Mouse (Mus musculus) limb, embryonic 11.5 days (tissue): ENCODE measurements around the gene Smap2. TPM values are rescaled to one million over a fixed set of nuclear protein-coding genes. Genes with fewer than 3 reads are reported as not detected.
A peak's percentile ranks its signal among the peaks of the same experiment; 100 is the strongest.

Experiments used
- ATAC-seq: fragments of 200-750 bp; cut with Nextera tagmentation; 2 replicates; pipeline ENCODE4 v1.8.0; 2017; ENCODE audit warnings: low read depth; ENCODE audit not compliant: insufficient number of reproducible peaks, low FRiP score, low TSS enrichment
- DNase-seq: peaks from one replicate; pipeline ENCODE4 v3.0.0-alpha.2; 2015; ENCODE audit warnings: low spot score
- H3K27ac ChIP-seq: fragments of 300-500 bp; sonication (generic); replicated peaks from 2 replicates; pipeline ENCODE4 v1.5.1; 2014; ENCODE audit warnings: low read depth, mild to moderate bottlenecking, low read length
- H3K27me3 ChIP-seq: fragments of 300-500 bp; sonication (generic); 2 replicates; pipeline ENCODE4 v1.6.1; 2014; ENCODE audit warnings: mild to moderate bottlenecking, low read length, mixed read lengths; ENCODE audit not compliant: control insufficient read depth, insufficient read depth
- H3K36me3 ChIP-seq: fragments of 300-500 bp; sonication (generic); 2 replicates; pipeline ENCODE4 v1.6.1; 2014; ENCODE audit warnings: mild to moderate bottlenecking, low read length, moderate library complexity, mixed read lengths; ENCODE audit not compliant: control insufficient read depth, insufficient read depth
- H3K4me1 ChIP-seq: fragments of 300-500 bp; sonication (generic); 2 replicates; pipeline ENCODE4 v1.6.1; 2014; ENCODE audit warnings: low read length, mixed read lengths; ENCODE audit not compliant: control insufficient read depth, insufficient read depth
- H3K4me2 ChIP-seq: fragments of 300-500 bp; sonication (generic); 2 replicates; pipeline ENCODE4 v1.6.1; 2014; ENCODE audit warnings: low read depth, mild to moderate bottlenecking, moderate library complexity; ENCODE audit not compliant: severe bottlenecking
- H3K4me3 ChIP-seq: fragments of 300-500 bp; sonication (generic); 2 replicates; pipeline ENCODE4 v1.5.1; 2014; ENCODE audit warnings: low read depth, low read length
- H3K9ac ChIP-seq: fragments of 300-500 bp; sonication (generic); 2 replicates; pipeline ENCODE4 v1.6.1; 2014; ENCODE audit warnings: mild to moderate bottlenecking, low read length
- H3K9me3 ChIP-seq: fragments of 300-500 bp; sonication (generic); 2 replicates; pipeline ENCODE4 v1.6.1; 2016; ENCODE audit warnings: low read length; ENCODE audit not compliant: control insufficient read depth
- WGBS: fragments of 180-500 bp; shearing (Covaris S2); extraction: QIAGEN DNeasy Blood & Tissue Kit; methylation state at CpG from one replicate; pipeline ENCODE4 v1.1.7; 2014; 5-methylcytosine and 5-hydroxymethylcytosine counted together
- microRNA-seq: library from miRNA; unstranded; fragments of <30 nt; microRNA quantifications from one replicate; pipeline ENCODE4, GENCODE M21; 2016
- polyA plus RNA-seq: library from polyadenylated mRNA; unstranded; fragments of >200 nt; fragmentation: Nextera tagmentation; extraction: Ambion mirVana; gene quantifications from 2 replicates; pipeline ENCODE4 v1.2.1, GENCODE M21; 2014

Smap2 gene
- polyA plus RNA-seq, 1 experiment from 2014 or later = 14.3 TPM

GRCm38 (mm10) chr4:120924554-120925299, 92.3 kb downstream of the Smap2 start, which contains the start of gene Exo5:
Gene Exo5, minus strand, starts transcription at chr4:120925017.
- peak within 1 kb of the TSS; percentile 69 for H3K4me3 ChIP-seq
- DNase-seq = peak; percentile 96
- peak; percentile 96 for ATAC-seq
- H3K9ac ChIP-seq = peak within 1 kb of the TSS; percentile 86
- under 1% methylated on average over 33 of the region's 33 CpGs for WGBS
- H3K27ac ChIP-seq = peak within 1 kb of the TSS; percentile 77
- no peaks in the 10 kb centered on the region for H3K4me1 ChIP-seq
- peak within 1 kb of the TSS; percentile 53 for H3K4me2 ChIP-seq
- H3K9me3 ChIP-seq = peaks cover 4% of the 10 kb centered on the region; the same call in 1 of the 2 replicates
- peaks cover 13% of the 10 kb centered on the region for H3K36me3 ChIP-seq
- H3K27me3 ChIP-seq = no peaks in the 10 kb centered on the region

GRCm38 (mm10) chr4:120921461-120921860, 95.6 kb downstream of the Smap2 start:
- no peak overlapping the region for H3K9ac ChIP-seq
- H3K27ac ChIP-seq = no peak overlapping the region
- H3K36me3 ChIP-seq = peaks cover 13% of the 10 kb centered on the region
- WGBS = 95% methylated on average over 8 of the region's 8 CpGs
- H3K4me1 ChIP-seq = no peaks in the 10 kb centered on the region
- H3K4me3 ChIP-seq = no peak overlapping the region
- H3K27me3 ChIP-seq = no peaks in the 10 kb centered on the region
- H3K4me2 ChIP-seq = no peak overlapping the region
- no peak for ATAC-seq
- H3K9me3 ChIP-seq = peaks cover 4% of the 10 kb centered on the region; the same call in 1 of the 2 replicates
- no peak for DNase-seq

Small RNA genes lying within 50 kb of the gene (microRNA-seq; reads per million reads assigned to microRNA genes)
- not detected for gene Mir7015

Other genes starting within 250 kb of the Smap2 start
- 130 and 133 TPM in 2 replicates for gene Nfyc, start 185.7 kb downstream of the Smap2 start, polyA plus RNA-seq
- gene Rims3, start 162.4 kb downstream of the Smap2 start, polyA plus RNA-seq = 0.34 and 0.51 TPM in 2 replicates
- 34.4 and 37.5 TPM in 2 replicates for gene Exo5, start 92.2 kb downstream of the Smap2 start, polyA plus RNA-seq
- gene Zfp69, start 65.5 kb downstream of the Smap2 start, polyA plus RNA-seq = 11.0 and 11.6 TPM in 2 replicates
- gene Col9a2, start 22.1 kb upstream of the Smap2 start, polyA plus RNA-seq = 16.7 and 20.0 TPM in 2 replicates
- 17.8 and 21.3 TPM in 2 replicates for gene Zmpste24, start 81.0 kb upstream of the Smap2 start, polyA plus RNA-seq
- gene Tmco2, start 92.0 kb upstream of the Smap2 start, polyA plus RNA-seq = not detected in 2 replicates
- 23.5 and 24.0 TPM in 2 replicates for gene Rlf, start 197.8 kb upstream of the Smap2 start, polyA plus RNA-seq